Mouse (Mus musculus) skeletal muscle tissue, postnatal 0 days (tissue): ENCODE measurements around the gene Evx2. TPM values are rescaled to one million over a fixed set of nuclear protein-coding genes. Genes with fewer than 3 reads are reported as not detected.

Source experiments
- microRNA-seq, 2 experiments: library from miRNA; unstranded; fragments of <30 nt; microRNA quantifications; one replicate each; pipeline ENCODE4; 2016
- polyA plus RNA-seq: library from polyadenylated mRNA; unstranded; fragments of >200 nt; fragmentation: Nextera tagmentation; extraction: Ambion mirVana; gene quantifications from 2 replicates; pipeline ENCODE4 v1.2.1, GENCODE M21; 2015

The Evx2 gene
- polyA plus RNA-seq, result not detected in 2 replicates

DNA sequence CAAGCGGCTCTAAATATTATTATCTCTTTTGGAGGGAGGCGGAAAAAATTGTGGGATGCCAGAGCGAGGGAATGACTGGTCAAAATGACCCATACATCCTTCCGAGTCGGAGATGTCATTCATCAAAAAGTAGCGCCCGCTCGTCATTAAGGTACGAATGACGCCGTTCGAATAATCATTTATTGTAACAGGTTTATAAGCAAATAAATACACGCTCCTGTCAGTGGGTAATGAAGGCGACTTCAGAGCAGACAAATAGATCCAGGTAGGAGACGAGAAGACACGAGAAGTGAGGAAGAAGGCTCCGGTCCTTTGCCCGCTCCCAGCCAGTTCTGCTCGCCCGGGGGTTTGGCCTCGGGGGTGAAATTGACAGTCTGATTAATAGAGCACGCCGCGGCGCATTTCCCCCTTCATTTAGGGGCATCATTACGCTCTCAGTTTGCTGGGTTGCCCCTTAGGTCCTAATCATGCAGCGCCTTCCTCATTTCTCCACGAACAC is at the start of gene Evx2:
TSS of gene Evx2 (minus strand) at position 51 of the 499 bp plus-strand sequence.

DNA sequence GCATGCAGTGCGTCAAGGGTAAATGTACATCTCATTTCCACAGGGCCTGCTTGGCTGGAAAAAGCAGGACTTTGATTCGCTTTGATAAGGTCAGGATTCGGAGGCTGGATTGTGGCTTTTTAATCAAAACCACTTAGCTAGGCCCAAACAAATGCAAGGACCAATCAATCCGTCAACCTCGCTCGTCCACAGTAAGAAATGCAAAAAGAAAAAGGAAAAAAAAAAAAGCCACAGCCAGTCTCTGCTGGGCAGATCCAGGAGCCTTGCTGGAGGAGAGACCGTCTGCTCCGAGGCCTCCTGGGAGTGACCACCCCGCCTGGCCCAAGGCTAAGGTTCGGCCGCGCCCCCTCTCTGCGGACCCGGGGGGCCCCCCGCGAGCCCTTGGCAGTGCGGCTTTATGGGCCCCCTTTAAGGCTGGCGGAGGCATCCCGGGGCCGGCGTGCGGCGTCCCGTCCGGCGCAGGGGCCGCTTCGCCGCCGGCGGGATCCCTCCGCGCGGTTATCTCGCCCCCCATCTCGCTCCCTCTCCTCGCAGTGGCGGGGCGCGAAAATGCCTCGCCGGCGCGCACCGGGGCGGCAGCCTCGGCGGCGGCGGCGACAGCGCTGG is 45.1 kb upstream of the Evx2 start, which contains the start of gene Hoxd8:
TSS of gene Hoxd8 (plus strand) at position 223 of the 606 bp plus-strand sequence.

DNA sequence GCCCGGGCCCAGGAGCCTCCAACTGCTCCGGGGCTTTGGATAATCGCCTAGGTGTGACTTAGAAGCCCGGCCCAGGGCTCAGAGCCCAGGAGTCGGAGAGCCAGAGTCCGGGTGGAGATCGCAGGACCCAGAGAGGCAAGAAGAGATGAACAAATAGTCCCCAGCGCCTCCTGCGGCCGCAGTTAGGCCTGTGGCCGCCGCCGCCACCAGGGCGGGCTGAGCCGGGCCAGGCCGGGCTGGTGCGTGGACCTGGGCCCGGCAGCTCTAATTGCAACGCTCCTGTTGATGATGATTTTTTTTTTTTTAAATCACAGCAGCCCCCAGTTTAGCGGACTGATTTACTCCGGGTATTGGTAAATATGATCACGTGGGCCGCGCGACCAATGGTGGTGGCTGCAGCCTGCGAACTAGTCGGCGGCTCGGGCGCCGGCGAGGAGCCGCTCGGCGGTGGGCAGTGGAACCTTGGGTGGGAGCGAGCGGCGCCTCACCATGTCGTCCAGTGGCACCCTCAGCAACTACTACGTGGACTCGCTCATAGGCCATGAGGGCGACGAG is 38.3 kb upstream of the Evx2 start, which contains the start of gene Hoxd9:
TSS of gene Hoxd9 (plus strand) at position 161 of the 555 bp plus-strand sequence.

DNA sequence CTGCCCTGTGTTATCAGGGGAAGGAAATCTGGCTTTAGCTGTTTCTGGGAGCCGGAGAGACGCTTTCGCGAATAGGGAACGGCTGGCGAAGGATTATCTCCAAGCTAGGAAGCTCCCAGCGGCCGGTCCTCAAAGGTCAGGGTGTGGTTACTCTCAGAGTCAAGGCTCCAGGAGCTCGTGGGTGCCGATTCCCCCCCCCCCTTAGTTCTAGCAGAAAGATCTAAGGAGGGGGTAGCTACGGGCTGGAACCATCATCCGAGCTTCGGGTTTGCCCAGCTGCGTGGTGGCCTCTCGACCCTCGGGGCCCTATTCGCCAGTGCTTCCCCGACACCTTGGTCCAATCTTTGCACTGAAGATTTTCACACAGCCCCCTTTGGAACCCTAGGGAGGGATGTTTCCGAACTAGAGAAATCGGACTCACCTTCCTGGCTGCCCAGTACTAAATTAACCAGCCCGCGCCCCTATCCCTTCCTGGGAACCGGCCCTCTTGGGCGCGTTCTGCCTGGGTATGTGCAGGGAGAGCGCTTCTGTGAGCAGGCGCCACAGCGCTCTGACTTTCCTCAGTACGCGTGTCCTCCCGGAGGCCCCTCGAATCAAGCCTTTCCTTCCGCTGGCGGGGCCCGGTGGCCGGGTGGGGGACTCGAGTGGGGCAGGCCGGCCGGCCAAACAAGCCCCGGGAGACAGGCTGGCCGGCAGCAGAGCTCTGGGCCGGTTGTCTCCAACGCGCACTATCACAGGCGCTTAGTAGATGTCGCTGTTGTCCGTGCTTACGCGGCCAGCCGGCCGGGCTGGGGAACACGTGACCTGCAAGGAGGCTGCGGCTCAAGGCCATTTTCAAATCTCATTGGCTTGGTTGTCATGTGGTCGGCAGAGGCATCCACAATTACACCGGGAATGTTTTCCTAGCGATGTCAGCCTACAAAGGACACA is 31.9 kb upstream of the Evx2 start, which contains the start of gene Hoxd10:
TSS of gene Hoxd10 (plus strand) at position 903 of the 930 bp plus-strand sequence.

DNA sequence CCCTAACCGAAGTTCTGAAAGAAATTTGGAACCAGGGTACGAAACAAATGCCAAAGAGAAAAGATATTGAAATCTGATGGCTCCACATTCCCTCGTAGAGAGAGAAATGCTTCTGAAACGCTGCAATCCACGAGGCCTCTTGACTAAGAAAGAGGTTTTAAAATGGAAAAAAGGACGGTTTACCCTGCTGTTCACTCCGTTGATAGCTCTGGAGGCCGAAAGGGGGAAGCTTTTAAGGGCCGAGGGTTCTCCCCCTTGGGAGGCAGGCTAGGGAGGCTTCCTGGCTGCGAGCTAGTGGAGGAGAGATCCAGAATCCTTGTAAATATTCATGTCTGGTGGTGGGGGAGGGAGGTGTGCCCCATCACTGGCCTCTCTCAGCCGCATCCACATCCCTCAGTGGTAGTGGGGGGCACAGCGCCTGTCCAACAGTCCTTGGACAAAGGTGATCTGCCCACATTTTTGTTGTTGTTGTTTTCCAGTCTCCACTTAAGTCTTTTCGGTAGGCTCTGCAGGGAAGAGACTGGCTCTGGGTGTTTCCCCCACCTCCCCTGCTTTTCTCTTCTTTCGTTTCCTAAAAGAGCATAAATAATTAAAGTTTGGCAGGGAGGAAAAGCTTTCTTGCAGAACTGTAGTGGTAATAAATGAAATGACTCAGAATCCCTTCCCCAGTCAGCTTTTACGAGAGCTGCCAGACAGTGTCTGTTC is 19.7 kb upstream of the Evx2 start, which contains the start of gene Hoxd11:
TSS of gene Hoxd11 (plus strand) at position 667 of the 705 bp plus-strand sequence.

DNA sequence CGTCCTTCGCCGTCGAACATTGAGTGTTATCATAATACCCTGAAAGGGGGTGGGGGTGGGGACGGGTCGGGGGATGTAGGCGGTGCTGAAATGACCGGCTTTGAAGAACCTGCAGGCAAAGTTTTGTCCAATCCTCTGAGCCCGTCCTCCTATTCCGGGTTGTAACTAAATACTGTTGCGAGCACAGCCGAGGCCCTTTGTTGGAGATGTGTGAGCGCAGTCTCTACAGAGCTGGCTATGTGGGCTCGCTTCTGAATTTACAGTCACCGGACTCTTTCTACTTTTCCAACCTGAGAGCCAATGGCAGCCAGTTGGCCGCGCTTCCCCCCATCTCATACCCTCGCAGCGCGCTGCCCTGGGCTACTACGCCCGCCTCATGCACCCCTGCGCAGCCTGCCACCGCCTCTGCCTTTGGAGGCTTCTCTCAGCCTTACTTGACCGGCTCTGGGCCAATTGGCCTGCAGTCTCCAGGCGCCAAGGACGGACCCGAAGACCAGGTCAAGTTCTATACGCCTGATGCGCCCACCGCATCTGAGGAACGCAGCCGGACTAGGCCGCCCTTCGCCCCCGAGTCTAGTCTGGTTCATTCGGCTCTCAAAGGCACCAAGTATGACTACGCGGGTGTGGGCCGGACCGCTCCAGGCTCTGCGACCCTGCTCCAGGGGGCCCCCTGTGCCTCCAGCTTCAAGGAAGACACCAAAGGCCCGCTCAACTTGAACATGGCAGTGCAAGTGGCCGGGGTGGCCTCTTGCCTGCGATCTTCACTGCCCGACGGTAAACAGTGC is 15.7 kb upstream of the Evx2 start, which contains the start of gene Hoxd12:
TSS of gene Hoxd12 (plus strand) at position 133 of the 785 bp plus-strand sequence.

DNA sequence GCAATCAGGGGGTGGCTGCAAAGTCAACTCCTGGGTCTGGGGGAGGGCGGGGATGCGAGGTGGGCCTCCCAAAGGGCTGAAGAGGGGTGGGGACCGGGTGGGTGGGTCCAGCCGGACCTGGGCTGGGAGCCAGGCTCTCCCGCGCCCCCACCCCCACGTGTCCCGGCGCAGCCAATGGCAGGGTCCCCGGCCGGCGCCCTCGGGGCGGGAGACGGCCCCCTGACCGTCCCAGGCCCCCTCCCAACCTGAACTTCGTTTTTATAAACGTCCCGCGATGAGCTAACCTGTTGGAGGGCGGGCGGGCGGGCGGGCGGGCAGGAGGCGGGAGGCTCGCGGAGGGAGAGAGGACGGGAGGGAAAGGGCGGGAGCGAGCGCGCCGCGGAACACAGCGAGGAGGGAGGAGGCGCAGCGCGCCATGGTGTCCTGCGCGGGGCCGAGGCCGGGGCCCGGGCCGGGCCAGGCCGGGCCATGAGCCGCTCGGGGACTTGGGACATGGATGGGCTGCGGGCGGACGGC is 8.5 kb upstream of the Evx2 start, which contains the start of gene Hoxd13:
TSS of gene Hoxd13 (plus strand) at position 469 of the 516 bp plus-strand sequence.

Small RNA genes lying within 50 kb of the gene (microRNA-seq; reads per million reads assigned to microRNA genes)
- 0 reads per million in 2 experiments for gene Gm44463

Other genes starting within 250 kb of the Evx2 start
- gene Lnpk, start 80.1 kb downstream of the Evx2 start, polyA plus RNA-seq, result 20.9 and 22.4 TPM in 2 replicates
- gene Hoxd13, start 8.8 kb upstream of the Evx2 start, polyA plus RNA-seq, result not detected in 2 replicates
- gene Hoxd12, start 15.5 kb upstream of the Evx2 start, polyA plus RNA-seq, result not detected in 2 replicates
- gene Hoxd11, start 20.0 kb upstream of the Evx2 start, polyA plus RNA-seq, result 0.31 and 0.45 TPM in 2 replicates
- 3.2 and 4.5 TPM in 2 replicates for gene Hoxd10, start 32.4 kb upstream of the Evx2 start, polyA plus RNA-seq
- gene Hoxd9, start 38.2 kb upstream of the Evx2 start, polyA plus RNA-seq, result 8.2 and 8.3 TPM in 2 replicates
- 11.2 and 12.1 TPM in 2 replicates for gene Hoxd8, start 45.1 kb upstream of the Evx2 start, polyA plus RNA-seq
- 0.28 and 0.46 TPM in 2 replicates for gene Hoxd3, start 52.4 kb upstream of the Evx2 start, polyA plus RNA-seq
- 0.34 and 0.58 TPM in 2 replicates for gene Hoxd4, start 52.4 kb upstream of the Evx2 start, polyA plus RNA-seq
- gene Gm28230, start 67.2 kb upstream of the Evx2 start, polyA plus RNA-seq, result 0.10 TPM in 1 of 2 replicates, not detected in the other
- not detected in 2 replicates for gene Hoxd1, start 103.4 kb upstream of the Evx2 start, polyA plus RNA-seq
- 92.3 and 95.7 TPM in 2 replicates for gene Mtx2, start 166.2 kb upstream of the Evx2 start, polyA plus RNA-seq